Mouse (Mus musculus) lung, adult 2 months (tissue): ENCODE results near the gene Pigb.

Experiments
- CTCF ChIP-seq: fragments of 200-500 bp; IDR thresholded peaks from 2 replicates; pipeline ENCODE4 v1.5.1; 2011; ENCODE audit warnings: mild to moderate bottlenecking, low read length, control low read depth; ENCODE audit not compliant: insufficient read depth
- POLR2A ChIP-seq: fragments of 200-500 bp; IDR thresholded peaks from 2 replicates; pipeline ENCODE4 v1.6.1; 2011; ENCODE audit warnings: low read depth, mild to moderate bottlenecking, control low read depth, low read length, borderline replicate concordance; ENCODE audit errors: extremely low read depth

DNA sequence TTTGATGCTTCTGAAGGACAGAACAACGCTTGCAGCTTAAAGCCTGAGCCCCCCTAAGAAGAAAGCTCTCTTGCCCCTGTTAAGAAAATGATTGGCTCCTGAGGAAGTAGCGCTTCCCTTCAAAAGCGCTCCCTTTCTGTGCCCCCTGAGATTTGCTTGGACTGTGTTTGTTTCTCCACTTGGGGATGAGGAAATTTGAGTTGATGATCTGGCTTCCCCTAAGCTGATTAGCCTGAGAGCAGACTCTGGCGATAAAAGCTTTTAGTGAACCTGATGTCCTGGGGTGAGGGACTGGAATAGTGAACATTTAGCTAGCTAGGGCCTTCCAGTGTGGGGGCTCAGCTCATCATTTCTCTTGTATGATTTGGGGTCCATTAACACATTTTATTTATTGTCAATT is 8.7 kb upstream of the Pigb start:
- TF ChIP-seq CTCF (no peak), POLR2A (no peak)
